Mouse (Mus musculus): ENCODE results near the gene 2010111I01Rik. TPM values are rescaled to one million over a fixed set of nuclear protein-coding genes. Genes with fewer than 3 reads are reported as not detected.
A peak's percentile ranks its signal among the peaks of the same experiment; 100 is the strongest.

The 2010111I01Rik gene
- polyA plus RNA-seq, 1 experiment, result 144 TPM

DNA sequence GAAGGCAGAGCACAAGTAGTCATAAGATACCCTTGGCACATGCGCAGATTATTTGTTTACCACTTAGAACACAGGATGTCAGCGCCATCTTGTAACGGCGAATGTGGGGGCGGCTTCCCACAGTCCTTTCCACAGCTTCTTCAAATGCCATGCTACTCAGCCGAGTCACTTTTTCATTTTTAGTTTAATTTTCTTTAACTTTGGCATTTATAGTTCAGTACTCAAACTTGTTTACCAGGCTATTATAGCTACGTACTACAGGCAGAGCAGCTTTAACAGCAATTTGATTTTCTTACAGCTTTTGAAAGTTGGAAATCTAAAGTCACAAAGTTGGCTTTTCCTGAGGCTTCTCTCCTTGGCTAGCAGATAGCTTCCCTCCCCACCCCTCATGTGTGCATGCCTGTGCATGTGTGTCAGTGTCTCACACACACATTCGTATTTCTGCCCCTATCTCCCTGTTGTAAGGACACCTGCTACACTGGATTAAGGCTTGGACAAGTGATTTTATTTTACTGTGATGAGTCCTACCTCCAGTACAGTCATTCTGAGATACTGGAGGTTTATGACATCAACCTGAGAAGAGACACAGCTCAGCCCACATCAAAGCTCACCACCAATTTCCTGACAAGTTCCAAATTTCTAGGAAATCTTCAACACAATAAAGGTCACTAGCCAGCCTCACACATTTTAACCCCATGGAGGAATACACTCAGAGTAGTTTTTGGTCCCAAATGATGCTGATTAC lies 258.5 kb downstream of the 2010111I01Rik start:
- no peak overlapping the region for H3K4me2 ChIP-seq (ENCODE audit: low read depth)
- H3K79me2 ChIP-seq (ENCODE audit: control insufficient read depth, insufficient read depth), result no peaks in the 10 kb centered on the region
- no peaks in the 10 kb centered on the region for H3K36me3 ChIP-seq (ENCODE audit: control insufficient read depth, insufficient read depth)
- H3ac ChIP-seq (ENCODE audit: control insufficient read depth, insufficient read length), result no peak overlapping the region
- no peaks in the 10 kb centered on the region for H3K27me3 ChIP-seq (ENCODE audit: control insufficient read depth, insufficient read depth, insufficient read length)
- H3K4me3 ChIP-seq, result no peak overlapping the region
- TF ChIP-seq MYOD1 (IDR thresholded peaks at IDR 0.05; ENCODE audit: control insufficient read depth in 1 of 3, insufficient read length in 2 of 3, low read depth in 2 of 3) (no peak), CEBPB (IDR thresholded peaks at IDR 0.05; ENCODE audit: insufficient read depth, poor library complexity, severe bottlenecking) (no peak), POLR2AphosphoS2 (IDR thresholded peaks at IDR 0.05; ENCODE audit: insufficient read length, low read depth) (no peak), REST (IDR thresholded peaks at IDR 0.05; ENCODE audit: insufficient read depth, insufficient read length) (no peak), SRF (IDR thresholded peaks at IDR 0.05; ENCODE audit: control insufficient read depth, insufficient read length, low read depth) (no peak)

DNA sequence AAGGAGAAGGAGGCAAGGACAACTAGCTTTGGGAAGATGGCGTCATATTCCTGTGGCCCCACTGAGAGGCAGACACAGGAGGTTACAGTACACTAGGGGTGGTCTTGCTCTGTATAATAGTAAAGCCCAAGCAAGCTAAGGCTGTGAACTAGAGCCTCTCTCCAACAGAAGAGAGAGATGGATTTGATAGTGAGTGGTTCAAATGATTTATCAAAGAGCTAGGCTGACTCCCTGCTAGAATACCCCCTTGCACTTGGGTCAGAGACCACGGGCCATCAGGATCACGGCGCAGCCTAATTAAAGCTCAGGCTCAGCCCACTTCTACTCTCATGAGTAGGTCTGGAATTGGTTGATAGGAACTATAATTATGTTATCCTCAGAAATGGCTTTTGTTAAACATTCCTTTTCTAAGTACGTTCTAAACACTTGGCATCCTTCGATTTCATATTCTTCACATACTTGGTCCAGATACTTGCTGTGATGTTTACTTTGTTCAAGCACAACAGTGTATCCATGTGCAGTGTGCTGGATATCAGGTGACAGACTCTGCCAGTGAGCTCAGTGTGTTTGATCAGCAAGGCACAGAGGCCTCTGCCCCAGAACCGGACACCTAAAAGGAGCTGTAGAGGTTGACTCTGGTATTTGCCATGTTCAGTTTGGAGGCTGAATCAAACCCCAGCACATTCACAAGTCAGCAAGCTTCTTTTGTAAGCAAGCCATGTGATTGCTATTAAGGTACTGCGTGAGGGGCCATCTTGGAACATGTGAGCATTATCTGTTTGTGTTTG lies 261.3 kb downstream of the 2010111I01Rik start:
- H3K4me3 ChIP-seq, result no peak overlapping the region
- no peak overlapping the region for H3ac ChIP-seq (ENCODE audit: control insufficient read depth, insufficient read length)
- H3K79me2 ChIP-seq (ENCODE audit: control insufficient read depth, insufficient read depth), result no peaks in the 10 kb centered on the region
- H3K36me3 ChIP-seq (ENCODE audit: control insufficient read depth, insufficient read depth), result no peaks in the 10 kb centered on the region
- TF ChIP-seq REST (IDR thresholded peaks at IDR 0.05; ENCODE audit: insufficient read depth, insufficient read length), result no peak
- TF ChIP-seq MYOD1 (IDR thresholded peaks at IDR 0.05; ENCODE audit: control insufficient read depth in 1 of 3, insufficient read length in 2 of 3, low read depth in 2 of 3), result no peak
- TF ChIP-seq TCF3 (IDR thresholded peaks at IDR 0.05; ENCODE audit: insufficient read length, low read depth), result no peak
- TF ChIP-seq SRF (IDR thresholded peaks at IDR 0.05; ENCODE audit: control insufficient read depth, insufficient read length, low read depth), result no peak
- no peak for TF ChIP-seq USF1 (IDR thresholded peaks at IDR 0.05; ENCODE audit: low read depth)
- no peak for TF ChIP-seq POLR2AphosphoS2 (IDR thresholded peaks at IDR 0.05; ENCODE audit: insufficient read length, low read depth)
- no peak for TF ChIP-seq MAX (IDR thresholded peaks at IDR 0.05; ENCODE audit: low read depth)
- no peak for TF ChIP-seq CEBPB (IDR thresholded peaks at IDR 0.05; ENCODE audit: insufficient read depth, poor library complexity, severe bottlenecking)
- TF ChIP-seq MYOG (IDR thresholded peaks at IDR 0.05; ENCODE audit: control insufficient read depth in 1 of 3, insufficient read depth in 1 of 3, insufficient read length in 2 of 3, low read depth in 2 of 3), result no peak
- no peak for TF ChIP-seq TCF12 (IDR thresholded peaks at IDR 0.05; ENCODE audit: insufficient read depth, poor library complexity, severe bottlenecking)
- TF ChIP-seq POLR2A (IDR thresholded peaks at IDR 0.05; ENCODE audit: insufficient read length, low read depth), result no peak
- no peaks in the 10 kb centered on the region for H3K27me3 ChIP-seq (ENCODE audit: control insufficient read depth, insufficient read depth, insufficient read length)
- H3K4me2 ChIP-seq (ENCODE audit: low read depth), result no peak overlapping the region

DNA sequence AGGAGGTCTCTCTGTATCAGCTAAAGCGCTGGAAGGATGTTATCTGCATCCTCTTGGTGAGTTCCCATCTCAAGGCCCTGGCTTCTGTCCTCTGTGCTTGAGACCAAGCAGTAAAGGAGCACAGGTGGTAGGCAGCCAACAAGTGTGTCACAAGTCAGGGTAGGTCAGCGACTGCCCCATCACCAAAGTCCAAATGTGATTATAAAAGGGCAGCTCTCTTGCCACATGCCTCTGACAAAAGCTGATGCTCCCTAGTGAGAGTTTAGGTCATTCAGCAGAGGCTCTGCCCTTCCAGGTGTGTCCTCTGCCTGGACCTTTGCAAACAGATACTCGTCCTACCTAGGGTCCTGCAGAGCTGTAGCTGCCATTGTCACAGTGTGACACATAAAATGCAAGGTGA lies 263.1 kb downstream of the 2010111I01Rik start:
- Histone ChIP-seq H3K4me2 (ENCODE audit: low read depth) (no peak overlapping the region), H3ac (ENCODE audit: control insufficient read depth, insufficient read length) (no peak overlapping the region), H3K27me3 (ENCODE audit: control insufficient read depth, insufficient read depth, insufficient read length) (no peaks in the 10 kb centered on the region), H3K4me3 (no peak overlapping the region), H3K79me2 (ENCODE audit: control insufficient read depth, insufficient read depth) (no peaks in the 10 kb centered on the region), H3K36me3 (ENCODE audit: control insufficient read depth, insufficient read depth) (no peaks in the 10 kb centered on the region)
- no peak for TF ChIP-seq USF1 (IDR thresholded peaks at IDR 0.05; ENCODE audit: low read depth)
- no peak for TF ChIP-seq E2F4 (IDR thresholded peaks at IDR 0.05; ENCODE audit: insufficient read depth)
- no peak for TF ChIP-seq REST (IDR thresholded peaks at IDR 0.05; ENCODE audit: insufficient read depth, insufficient read length)
- TF ChIP-seq TCF12 (IDR thresholded peaks at IDR 0.05; ENCODE audit: insufficient read depth, poor library complexity, severe bottlenecking), result no peak
- TF ChIP-seq TCF3 (IDR thresholded peaks at IDR 0.05; ENCODE audit: insufficient read length, low read depth), result no peak
- no peak for TF ChIP-seq CEBPB (IDR thresholded peaks at IDR 0.05; ENCODE audit: insufficient read depth, poor library complexity, severe bottlenecking)

DNA sequence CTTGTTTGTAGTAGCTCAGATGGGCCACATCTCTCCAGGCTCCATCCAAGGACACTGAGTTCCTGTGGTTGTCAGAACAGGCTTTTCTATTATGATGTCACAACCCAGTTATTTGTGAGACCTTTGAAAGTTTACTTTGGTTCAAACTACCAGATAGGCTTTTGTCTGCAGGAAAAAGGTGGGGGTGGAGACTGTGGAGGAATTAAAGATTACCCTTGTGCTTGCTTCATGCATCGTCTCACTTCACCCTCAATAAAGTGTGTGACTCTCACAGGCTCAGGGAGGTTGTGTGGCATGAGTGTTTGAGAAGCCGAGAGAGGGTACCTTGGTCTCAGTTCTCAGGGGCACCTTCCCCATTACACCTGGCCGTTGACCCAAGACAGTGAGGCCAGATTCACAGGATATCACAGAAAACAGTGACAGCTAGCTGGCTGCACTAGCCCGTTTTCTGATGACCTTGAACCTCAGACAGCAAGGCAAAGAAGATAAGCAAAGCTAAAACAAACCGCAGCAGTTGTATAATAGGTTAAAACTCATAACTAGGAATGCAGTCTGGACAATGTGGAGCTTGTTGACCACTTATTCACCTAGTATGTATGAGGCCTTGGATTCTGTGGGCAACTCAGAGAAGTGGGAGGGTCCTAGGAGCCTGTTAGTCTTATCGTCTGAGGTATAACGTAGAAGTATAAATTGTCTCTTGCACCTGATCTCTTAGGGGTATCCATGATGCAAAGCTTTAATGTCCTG lies 266.4 kb downstream of the 2010111I01Rik start:
- no peak for TF ChIP-seq POLR2AphosphoS2 (IDR thresholded peaks at IDR 0.05; ENCODE audit: insufficient read length, low read depth)
- H3K36me3 ChIP-seq (ENCODE audit: control insufficient read depth, insufficient read depth), result no peaks in the 10 kb centered on the region
- H3K4me2 ChIP-seq (ENCODE audit: low read depth), result peak overlapping the region; percentile 7
- no peaks in the 10 kb centered on the region for H3K79me2 ChIP-seq (ENCODE audit: control insufficient read depth, insufficient read depth)
- H3K4me3 ChIP-seq, result no peak overlapping the region
- no peak overlapping the region for H3ac ChIP-seq (ENCODE audit: control insufficient read depth, insufficient read length)
- no peaks in the 10 kb centered on the region for H3K27me3 ChIP-seq (ENCODE audit: control insufficient read depth, insufficient read depth, insufficient read length)

DNA sequence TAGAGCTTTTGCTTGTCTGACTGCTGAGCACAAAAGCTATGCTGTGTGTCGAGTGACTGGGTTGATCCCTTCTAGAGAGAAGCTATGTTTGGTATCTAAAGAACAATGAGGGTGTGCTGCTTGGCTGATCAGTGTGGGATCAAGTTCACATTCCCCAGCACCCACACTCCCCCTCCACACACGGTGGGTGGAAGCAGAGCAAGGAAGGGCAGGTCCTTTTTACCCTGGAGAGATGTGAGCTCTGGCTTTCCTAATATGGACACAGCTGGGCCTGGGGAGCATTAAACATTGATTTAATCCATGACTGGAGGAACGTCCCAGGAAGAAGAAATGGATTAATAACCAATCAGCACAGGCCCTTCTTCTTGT lies 267.0 kb downstream of the 2010111I01Rik start:
- H3K36me3 ChIP-seq (ENCODE audit: control insufficient read depth, insufficient read depth), result no peaks in the 10 kb centered on the region
- peak overlapping the region; percentile 7 for H3K4me2 ChIP-seq (ENCODE audit: low read depth)
- peak in 1 of 3 experiments; percentile 39 for TF ChIP-seq MYOD1 (IDR thresholded peaks at IDR 0.05; ENCODE audit: control insufficient read depth in 1 of 3, insufficient read length in 2 of 3, low read depth in 2 of 3)
- TF ChIP-seq MAX (IDR thresholded peaks at IDR 0.05; ENCODE audit: low read depth), result no peak
- no peak for TF ChIP-seq POLR2A (IDR thresholded peaks at IDR 0.05; ENCODE audit: insufficient read length, low read depth)
- TF ChIP-seq REST (IDR thresholded peaks at IDR 0.05; ENCODE audit: insufficient read depth, insufficient read length), result no peak
- no peak for TF ChIP-seq POLR2AphosphoS2 (IDR thresholded peaks at IDR 0.05; ENCODE audit: insufficient read length, low read depth)
- no peak for TF ChIP-seq CEBPB (IDR thresholded peaks at IDR 0.05; ENCODE audit: insufficient read depth, poor library complexity, severe bottlenecking)
- no peak for TF ChIP-seq TCF3 (IDR thresholded peaks at IDR 0.05; ENCODE audit: insufficient read length, low read depth)
- TF ChIP-seq E2F4 (IDR thresholded peaks at IDR 0.05; ENCODE audit: insufficient read depth), result no peak
- TF ChIP-seq USF1 (IDR thresholded peaks at IDR 0.05; ENCODE audit: low read depth), result no peak
- no peak for TF ChIP-seq TCF12 (IDR thresholded peaks at IDR 0.05; ENCODE audit: insufficient read depth, poor library complexity, severe bottlenecking)
- TF ChIP-seq MYOG (IDR thresholded peaks at IDR 0.05; ENCODE audit: control insufficient read depth in 1 of 3, insufficient read depth in 1 of 3, insufficient read length in 2 of 3, low read depth in 2 of 3), result peak in 1 of 3 experiments; percentile 46
- TF ChIP-seq SRF (IDR thresholded peaks at IDR 0.05; ENCODE audit: control insufficient read depth, insufficient read length, low read depth), result peak; percentile 92
- no peaks in the 10 kb centered on the region for H3K79me2 ChIP-seq (ENCODE audit: control insufficient read depth, insufficient read depth)
- H3K27me3 ChIP-seq (ENCODE audit: control insufficient read depth, insufficient read depth, insufficient read length), result no peaks in the 10 kb centered on the region
- no peak overlapping the region for H3K4me3 ChIP-seq
- H3ac ChIP-seq (ENCODE audit: control insufficient read depth, insufficient read length), result no peak overlapping the region
